Mouse (Mus musculus) cortical plate, adult 2 months (tissue): ENCODE results near the gene Rpl37. TPM values are rescaled to one million over a fixed set of nuclear protein-coding genes. Genes with fewer than 3 reads are reported as not detected.

Experiments
- H3K27ac ChIP-seq: fragments of 200-500 bp; 2 replicates; pipeline ENCODE4 v1.5.1; 2012; ENCODE audit warnings: low read length, control low read depth, inconsistent platforms; ENCODE audit not compliant: insufficient read depth
- H3K4me1 ChIP-seq: fragments of 200-500 bp; 2 replicates; pipeline ENCODE4 v1.6.1; 2011; ENCODE audit warnings: low read length; ENCODE audit not compliant: control insufficient read depth, insufficient read depth
- H3K4me3 ChIP-seq: fragments of 200-500 bp; 2 replicates; pipeline ENCODE4 v1.5.1; 2011; ENCODE audit warnings: mild to moderate bottlenecking, low read length, control low read depth; ENCODE audit not compliant: insufficient read depth
- CTCF ChIP-seq: fragments of 200-500 bp; IDR thresholded peaks from 2 replicates; pipeline ENCODE4 v1.5.1; 2011; ENCODE audit warnings: mild to moderate bottlenecking, control low read depth, low read length; ENCODE audit not compliant: insufficient read depth; ENCODE audit errors: extremely low read depth
- POLR2A ChIP-seq: fragments of 200-500 bp; IDR thresholded peaks from 2 replicates; pipeline ENCODE4 v1.6.1; 2011; ENCODE audit warnings: mild to moderate bottlenecking, low read length, control low read depth; ENCODE audit not compliant: insufficient read depth; ENCODE audit errors: extremely low read depth
- polyA plus RNA-seq: library from polyadenylated mRNA; depleted of rRNA; stranded (reverse); fragments of >200 nt; gene quantifications from 2 replicates; pipeline ENCODE4 v1.2.3, GENCODE M21; 2012

The Rpl37 gene
- polyA plus RNA-seq, 1 experiment, result 1,229 TPM

DNA sequence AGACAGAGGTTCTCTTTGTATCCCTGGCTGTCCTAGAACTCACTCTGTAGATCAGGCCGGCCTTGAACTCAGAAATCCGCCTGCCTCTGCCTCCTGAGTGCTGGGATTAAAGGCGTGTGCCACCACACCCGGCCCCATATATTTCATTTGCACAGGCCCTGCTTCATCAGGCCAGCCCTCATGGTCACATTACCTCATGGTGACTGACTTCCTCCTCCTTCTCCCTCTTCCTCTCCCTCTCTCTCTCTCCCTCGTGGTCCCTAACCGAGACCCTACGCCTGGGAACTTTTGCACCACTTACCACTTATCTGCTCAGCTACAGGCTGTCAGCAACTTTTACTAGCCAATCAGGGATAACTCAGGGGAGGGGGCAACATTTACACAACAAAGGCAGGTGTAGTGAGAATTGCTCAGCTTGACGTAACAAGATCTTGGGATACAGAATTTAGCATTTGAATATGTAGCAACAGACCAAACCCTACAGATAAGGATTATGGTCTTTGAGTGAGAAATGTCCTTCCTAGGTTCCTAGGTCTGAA lies 18.6 kb downstream of the Rpl37 start:
- Histone ChIP-seq H3K4me1 (no peaks in the 10 kb centered on the region), H3K4me3 (no peak overlapping the region), H3K27ac (no peak overlapping the region)
- TF ChIP-seq CTCF, result no peak
- no peak for TF ChIP-seq POLR2A

- Histone ChIP-seq H3K4me3 (no peak overlapping the region), H3K4me1 (no peaks in the 10 kb centered on the region), H3K27ac (no peak overlapping the region)
- no peak for TF ChIP-seq CTCF
- TF ChIP-seq POLR2A, result no peak
Observed at GRCm38 (mm10) chr15:5138021-5138856, 21.8 kb downstream of the Rpl37 start.

- Histone ChIP-seq H3K4me3 (no peak overlapping the region), H3K27ac (no peak overlapping the region), H3K4me1 (no peaks in the 10 kb centered on the region)
- no peak for TF ChIP-seq CTCF
- no peak for TF ChIP-seq POLR2A
Observed at GRCm38 (mm10) chr15:5139366-5139765, 22.9 kb downstream of the Rpl37 start.

DNA sequence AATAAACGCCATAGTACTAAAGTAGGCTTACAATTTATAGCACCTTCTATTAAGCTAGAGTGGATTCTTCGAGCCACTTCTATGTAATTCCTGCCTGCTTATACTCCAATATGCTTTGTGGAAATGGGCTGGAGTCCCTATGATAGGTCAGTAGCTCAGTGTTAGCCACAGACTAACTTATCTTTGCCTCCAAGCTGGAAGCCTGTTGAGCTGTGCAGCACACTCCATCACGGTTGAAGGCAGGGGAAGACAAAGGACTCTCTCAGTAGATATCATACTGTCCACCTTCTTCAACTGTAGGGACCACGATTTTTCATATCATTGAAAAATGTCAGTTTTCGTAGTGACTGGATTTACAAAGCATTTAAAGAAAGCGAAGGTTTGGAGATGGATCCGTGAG lies 23.4 kb downstream of the Rpl37 start:
- no peak overlapping the region for H3K4me3 ChIP-seq
- TF ChIP-seq POLR2A, result no peak
- no peak for TF ChIP-seq CTCF
- peaks cover under 1% of the 10 kb centered on the region; the same call in 1 of the 2 replicates for H3K4me1 ChIP-seq
- H3K27ac ChIP-seq, result no peak overlapping the region

GRCm38 (mm10) chr15:5140357-5140756 lies 23.9 kb downstream of the Rpl37 start:
- peaks cover 4% of the 10 kb centered on the region; the same call in 1 of the 2 replicates for H3K4me1 ChIP-seq
- no peak overlapping the region for H3K27ac ChIP-seq
- H3K4me3 ChIP-seq, result no peak overlapping the region
- TF ChIP-seq POLR2A (no peak), CTCF (no peak)

DNA sequence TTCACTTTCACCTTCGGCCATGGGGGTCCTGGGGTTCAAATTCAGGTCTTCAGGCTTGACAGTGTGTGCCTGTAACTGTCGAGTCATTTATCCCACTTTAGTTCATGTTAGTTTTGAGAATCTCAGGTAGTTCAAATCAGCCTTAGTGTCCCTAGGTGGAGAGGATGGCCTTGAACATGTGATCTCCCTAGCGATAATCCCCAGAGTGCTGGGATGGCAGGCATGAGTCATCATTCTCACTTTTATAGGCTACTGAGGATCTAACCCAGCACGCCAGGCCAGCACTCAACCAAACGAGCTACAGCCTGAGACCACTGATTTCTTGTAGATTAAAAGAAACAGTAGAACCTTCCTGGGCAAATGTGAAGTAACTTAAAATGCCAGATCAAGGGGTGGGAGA lies 25.6 kb downstream of the Rpl37 start:
- no peak for TF ChIP-seq CTCF
- TF ChIP-seq POLR2A, result no peak

DNA sequence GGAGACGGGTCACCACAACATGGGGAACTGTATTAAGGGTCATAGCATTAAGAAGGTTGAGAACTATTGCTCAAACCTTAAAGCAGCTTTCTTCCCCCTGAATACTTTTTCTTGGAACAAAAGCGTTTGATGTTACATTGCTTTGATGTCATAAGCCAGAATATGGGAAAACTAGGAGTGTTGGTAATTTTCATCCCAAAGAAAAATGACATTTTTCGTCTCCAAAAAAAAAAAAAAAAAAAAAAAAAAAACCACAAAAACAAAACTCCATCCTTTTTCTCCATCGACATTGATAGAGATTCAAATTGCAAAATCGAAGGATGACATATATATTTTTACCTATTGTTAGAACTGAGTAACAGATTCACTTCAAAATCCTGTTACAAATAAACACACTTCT lies 26.3 kb downstream of the Rpl37 start:
- Histone ChIP-seq H3K4me1 (peaks cover 6% of the 10 kb centered on the region; the same call in 1 of the 2 replicates), H3K27ac (no peak overlapping the region), H3K4me3 (no peak overlapping the region; the same call in 1 of the 2 replicates)
- TF ChIP-seq POLR2A (no peak), CTCF (no peak)

More for the DNA sequence above, 25.6 kb downstream of the Rpl37 start:
- H3K4me1 ChIP-seq, result peaks cover 6% of the 10 kb centered on the region; the same call in 1 of the 2 replicates
- H3K27ac ChIP-seq, result no peak overlapping the region
- H3K4me3 ChIP-seq, result no peak overlapping the region

DNA sequence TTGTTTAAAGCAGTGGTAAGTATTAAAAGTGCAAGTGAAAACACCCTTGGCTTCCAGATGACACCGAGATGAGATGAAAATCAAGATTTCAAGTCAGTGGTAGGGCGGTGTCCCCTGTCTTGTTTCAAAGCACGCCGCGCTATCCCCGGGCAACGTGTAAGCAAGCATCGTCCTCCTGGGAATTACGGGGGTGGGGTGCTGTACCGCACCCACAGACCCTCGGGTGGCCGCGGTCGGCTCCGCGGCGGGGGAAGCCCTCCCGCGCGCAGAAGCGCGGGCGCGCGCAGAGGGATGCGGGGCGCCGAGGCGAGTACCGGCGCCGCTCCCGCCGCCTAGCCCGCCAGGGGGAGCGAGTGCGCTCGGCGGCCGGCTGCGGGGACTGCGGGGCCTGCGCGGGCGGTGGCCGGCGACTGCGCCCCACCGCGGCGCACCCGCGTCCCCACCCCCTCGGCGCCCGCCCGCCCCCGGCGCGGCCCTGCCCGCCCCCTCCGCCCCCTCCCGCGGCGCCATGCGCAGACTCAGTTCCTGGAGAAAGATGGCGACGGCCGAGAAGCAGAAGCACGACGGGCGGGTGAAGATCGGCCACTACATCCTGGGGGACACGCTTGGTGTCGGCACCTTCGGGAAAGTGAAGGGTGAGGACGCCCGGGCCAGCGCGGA lies 27.0 kb downstream of the Rpl37 start, which contains the start of gene Prkaa1:
Gene Prkaa1, plus strand, starts transcription at position 501 of the 660 bp plus-strand sequence.
- TF ChIP-seq POLR2A, result 0 out of 2 replicates have a peak, but pooled peaks have one; percentile 40
- TF ChIP-seq CTCF, result no peak
- Histone ChIP-seq H3K4me1 (peaks cover 6% of the 10 kb centered on the region; the same call in 1 of the 2 replicates), H3K4me3 (peak within 1 kb of the TSS; percentile 98), H3K27ac (peak within 1 kb of the TSS; percentile 97)

- TF ChIP-seq POLR2A (no peak), CTCF (no peak)
- H3K4me1 ChIP-seq, result peaks cover 6% of the 10 kb centered on the region; the same call in 1 of the 2 replicates
- peak overlapping the region; percentile 98 for H3K4me3 ChIP-seq
- peak overlapping the region; percentile 97 for H3K27ac ChIP-seq
Observed at GRCm38 (mm10) chr15:5144021-5144778, 27.8 kb downstream of the Rpl37 start.

GRCm38 (mm10) chr15:5145196-5145945 lies 28.9 kb downstream of the Rpl37 start:
- TF ChIP-seq CTCF (no peak), POLR2A (no peak)
- no peak overlapping the region for H3K27ac ChIP-seq
- peaks cover 6% of the 10 kb centered on the region; the same call in 1 of the 2 replicates for H3K4me1 ChIP-seq
- no peak overlapping the region; the same call in 1 of the 2 replicates for H3K4me3 ChIP-seq
